ENCODE assay signal across 17 mouse cellular contexts in the genomic region with DNA sequence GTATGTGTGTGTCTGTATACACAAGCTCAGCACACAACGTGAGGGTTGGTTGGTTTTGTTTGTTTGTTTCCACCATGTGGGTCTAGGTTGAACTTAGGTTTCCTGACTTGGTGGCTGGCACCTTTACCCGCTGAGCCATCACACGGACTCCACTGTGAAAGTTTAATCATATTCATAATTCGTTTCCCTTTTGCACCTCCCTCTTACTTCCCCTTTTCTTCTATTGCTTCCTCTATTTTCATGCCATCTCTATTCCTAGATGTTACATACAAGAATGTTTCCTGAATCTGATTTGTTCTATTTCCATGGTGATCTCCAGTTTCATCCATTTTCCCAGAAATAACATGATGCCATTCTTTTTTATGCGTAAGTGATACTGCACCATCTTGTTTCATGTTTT. TPM values are rescaled to one million over a fixed set of nuclear protein-coding genes. Genes with fewer than 3 reads are reported as not detected.
"Had no signal": no experiment of that assay in that cellular context is flagged by ENCODE, and none has a peak within 500 bp of the region (broad histone marks: within the 10 kb centered on the region; RNA-seq: fewer than 3 reads in every experiment).

No protein-coding gene starts in this region.

- H3K36me3 ChIP-seq: limb, embryonic 12.5 days; liver, embryonic 13.5 days; lung, embryonic 15.5 days; midbrain, embryonic 13.5 days; neural tube, embryonic 13.5 days; stomach, embryonic 15.5 days had no signal

- H3K27ac ChIP-seq: layer of hippocampus, adult 2 months; limb, embryonic 12.5 days; liver, embryonic 13.5 days; lung, embryonic 15.5 days; macrophage; midbrain, embryonic 13.5 days; neural tube, embryonic 13.5 days; stomach, embryonic 15.5 days had no signal

- ATAC-seq: liver, postnatal 0 days; midbrain, embryonic 13.5 days had no signal

- H3K27me3 ChIP-seq: limb, embryonic 12.5 days; liver, embryonic 13.5 days; lung, embryonic 15.5 days; midbrain, embryonic 13.5 days; neural tube, embryonic 13.5 days; stomach, embryonic 15.5 days had no signal

- H3K9ac ChIP-seq: limb, embryonic 12.5 days; liver, embryonic 13.5 days; liver, postnatal 0 days; lung, embryonic 15.5 days; midbrain, embryonic 13.5 days; neural tube, embryonic 13.5 days; stomach, embryonic 15.5 days had no signal

- H3K4me2 ChIP-seq: limb, embryonic 12.5 days; liver, embryonic 13.5 days; lung, embryonic 15.5 days; midbrain, embryonic 13.5 days; neural tube, embryonic 13.5 days; stomach, embryonic 15.5 days had no signal

- H3K9me3 ChIP-seq: limb, embryonic 12.5 days; liver, embryonic 13.5 days; lung, embryonic 15.5 days; midbrain, embryonic 13.5 days; neural tube, embryonic 13.5 days; stomach, embryonic 15.5 days had no signal

- H3K4me1 ChIP-seq: limb, embryonic 12.5 days; liver, embryonic 13.5 days; midbrain, embryonic 13.5 days; stomach, embryonic 15.5 days had no signal

- H3K4me3 ChIP-seq: layer of hippocampus, adult 2 months; limb, embryonic 12.5 days; liver, embryonic 13.5 days; lung, embryonic 15.5 days; midbrain, embryonic 13.5 days; neural tube, embryonic 13.5 days; stomach, embryonic 15.5 days had no signal

- DNase-seq: kidney, postnatal 10 days; kidney, postnatal 4 days; liver; liver, embryonic 13.5 days; liver, postnatal 0 days; lung, postnatal 14 days; retina, postnatal 1 day; right cerebral cortex, postnatal 4 days; spleen, adult 18-20 months; thymus, postnatal 36 days had no signal

RNA-seq across cellular contexts. Expression of gene Lypd6, which starts 46.2 kb away (rescaled TPM):
- polyA plus RNA-seq: macrophage had no signal
